Mouse (Mus musculus): Measurements from ENCODE around the gene Car1.
"Not testable (repeated sequence)": the region's sequence is repeated elsewhere in the genome, so short reads cannot be mapped to it uniquely, and the experiment has no call there.

The Car1 gene

DNA sequence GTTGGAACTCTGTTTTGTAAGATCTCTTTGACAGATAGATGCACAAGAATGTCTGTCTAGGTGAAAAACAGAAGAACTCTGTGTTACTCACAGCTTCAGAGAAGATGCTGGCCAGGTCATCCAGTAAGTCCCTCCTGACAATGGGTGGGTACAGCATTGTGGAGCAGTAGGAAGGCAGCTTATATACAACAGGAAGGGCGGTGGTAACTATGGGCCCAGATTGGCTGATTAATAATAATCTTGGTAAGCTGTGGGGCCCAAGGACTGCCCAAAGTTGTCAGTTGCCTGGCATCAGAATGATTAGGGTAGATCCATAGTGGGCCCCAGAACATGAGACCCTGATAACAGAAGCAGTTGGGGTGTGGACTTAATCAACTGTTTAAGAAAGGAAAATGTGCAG is at the start of gene Car1:
TSS of gene Car1 (minus strand) at position 158 of the 400 bp plus-strand sequence.
- no peak for DNase-seq

DNA sequence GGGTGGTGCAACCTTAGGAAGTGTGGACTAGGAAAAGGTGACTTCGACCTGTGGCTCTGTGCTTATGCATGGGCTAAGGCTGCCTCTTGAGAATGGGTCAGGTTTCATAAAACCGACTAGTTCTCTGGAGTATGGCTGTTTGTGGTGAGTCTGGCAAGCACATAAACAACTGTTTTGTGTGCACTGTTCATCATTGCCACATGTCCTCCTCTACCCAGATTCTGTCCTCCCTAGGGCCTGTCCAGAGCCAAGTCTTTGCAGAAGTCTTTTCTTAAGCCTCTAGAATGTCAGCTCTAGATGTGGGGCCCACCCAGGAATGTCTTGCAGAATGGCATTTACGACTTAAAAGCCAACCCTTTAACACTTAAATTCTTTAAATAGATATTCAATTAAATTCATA is 49.7 kb upstream of the Car1 start:
- DNase-seq = no peak

DNA sequence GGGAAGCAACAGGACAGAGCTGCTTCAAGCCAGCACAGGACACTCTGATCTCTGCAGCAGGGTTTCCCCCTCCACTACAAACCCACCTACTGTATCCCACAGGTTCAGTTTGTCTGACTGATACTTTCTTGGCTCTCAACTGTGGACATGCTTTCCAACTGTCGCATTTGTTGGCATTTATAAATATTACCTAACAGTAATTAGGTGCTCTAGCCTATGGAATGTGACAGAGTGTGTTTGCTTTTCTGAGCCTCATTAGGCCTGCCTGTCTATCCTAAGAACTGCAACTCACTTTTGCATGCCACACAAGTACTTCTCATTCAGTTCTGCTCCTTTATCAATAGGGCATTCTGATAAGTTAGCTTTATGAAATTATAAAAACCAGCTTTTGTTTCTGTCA is 46.3 kb upstream of the Car1 start:
- no peak for DNase-seq

DNA sequence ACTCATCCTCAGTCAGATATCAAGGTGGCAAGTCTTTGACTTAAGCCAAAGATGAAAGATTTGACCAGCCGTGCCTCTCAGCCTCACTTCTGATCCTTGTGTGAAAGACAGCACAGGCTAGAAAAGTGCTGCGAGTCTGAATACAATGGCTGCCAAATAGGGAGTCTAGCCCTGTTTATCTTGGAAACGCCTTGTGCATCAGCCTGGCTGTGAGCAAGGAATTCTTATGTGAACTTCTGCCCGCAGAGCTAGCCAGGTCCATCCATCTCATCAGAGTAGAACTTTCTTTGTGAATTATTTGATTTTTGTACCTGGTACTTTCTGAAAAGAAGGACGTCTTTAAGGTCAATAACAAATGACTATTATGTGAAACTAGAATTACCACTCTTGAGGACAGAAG is 45.8 kb upstream of the Car1 start:
- no peak for DNase-seq

DNA sequence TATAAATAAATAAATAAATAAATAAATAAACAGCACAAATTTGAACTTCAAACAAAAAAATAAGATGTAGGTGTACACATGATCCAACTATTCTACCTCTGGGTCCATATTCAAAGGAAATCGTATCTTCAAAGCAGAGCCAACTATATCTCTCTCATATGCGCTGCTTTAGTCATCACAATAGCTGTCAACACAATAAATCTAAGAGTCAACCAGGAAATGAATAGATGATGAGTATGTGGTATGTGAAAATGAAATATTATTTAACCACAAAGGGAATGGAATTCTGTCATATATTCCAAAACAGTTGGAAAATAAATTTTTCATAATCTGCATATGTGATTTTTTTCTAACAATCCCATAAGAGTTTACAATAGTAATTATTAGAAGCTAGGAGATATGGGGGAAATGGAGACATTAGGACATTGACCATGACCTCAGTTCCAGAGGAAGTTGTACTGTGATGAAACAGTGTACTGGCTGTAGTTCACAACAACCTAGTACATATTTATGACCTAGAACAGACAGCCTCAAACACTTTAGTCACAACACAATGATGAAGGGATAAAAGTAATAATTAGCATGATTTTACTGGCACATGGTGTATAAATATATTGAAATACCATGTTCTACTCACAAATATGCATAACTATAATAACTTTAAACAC is 40.6 kb upstream of the Car1 start:
- DNase-seq = no peak

DNA sequence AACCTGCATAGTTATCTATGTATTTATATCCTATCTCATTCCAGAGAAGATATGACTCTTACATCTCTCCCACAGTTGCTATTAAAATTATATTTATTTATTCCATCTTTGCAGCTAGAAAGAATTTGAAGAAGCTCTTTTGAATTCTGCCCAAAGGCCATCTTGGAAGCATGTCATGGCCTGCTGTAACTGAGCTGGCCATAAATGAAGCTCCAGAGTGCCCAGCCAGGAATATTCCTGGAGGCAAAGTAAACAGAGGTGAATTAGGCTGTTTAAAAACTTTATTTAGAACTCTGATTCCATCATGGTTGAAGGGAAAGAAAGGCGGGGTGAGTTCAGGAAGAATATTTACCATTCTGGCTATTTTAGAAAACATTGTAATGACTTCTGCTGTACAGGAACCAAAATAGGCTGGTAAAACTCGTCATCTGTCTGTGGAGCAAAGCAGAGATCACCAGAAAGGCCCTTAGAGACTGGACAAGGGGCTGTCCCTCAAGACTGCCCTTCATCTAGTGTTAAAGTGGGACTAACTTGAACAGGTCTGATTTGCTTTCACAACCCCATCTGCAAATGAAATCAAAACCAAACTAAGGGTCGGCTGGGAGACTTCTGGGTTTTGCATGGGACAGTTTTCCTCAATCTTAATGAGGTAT is 31.4 kb upstream of the Car1 start:
- no peak for DNase-seq

DNA sequence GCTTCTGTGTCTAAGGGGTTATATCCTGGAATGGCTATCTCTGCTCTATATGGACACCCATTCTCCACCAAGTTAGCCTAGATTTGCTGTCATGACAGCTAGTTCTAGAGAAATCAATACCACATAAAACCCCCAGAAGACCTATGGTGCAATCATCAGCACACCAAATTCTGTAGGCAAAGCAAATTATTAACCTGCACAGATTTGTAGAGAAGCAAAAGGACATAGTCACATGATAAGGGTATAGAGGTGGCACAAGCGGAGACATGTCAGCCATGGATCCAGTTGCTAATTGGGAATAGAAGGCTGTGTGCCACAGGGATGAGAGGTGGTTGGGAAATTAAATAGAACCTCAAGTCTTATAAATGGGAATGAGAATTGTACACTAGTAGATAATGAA is 30.8 kb upstream of the Car1 start:
- no peak for DNase-seq

DNA sequence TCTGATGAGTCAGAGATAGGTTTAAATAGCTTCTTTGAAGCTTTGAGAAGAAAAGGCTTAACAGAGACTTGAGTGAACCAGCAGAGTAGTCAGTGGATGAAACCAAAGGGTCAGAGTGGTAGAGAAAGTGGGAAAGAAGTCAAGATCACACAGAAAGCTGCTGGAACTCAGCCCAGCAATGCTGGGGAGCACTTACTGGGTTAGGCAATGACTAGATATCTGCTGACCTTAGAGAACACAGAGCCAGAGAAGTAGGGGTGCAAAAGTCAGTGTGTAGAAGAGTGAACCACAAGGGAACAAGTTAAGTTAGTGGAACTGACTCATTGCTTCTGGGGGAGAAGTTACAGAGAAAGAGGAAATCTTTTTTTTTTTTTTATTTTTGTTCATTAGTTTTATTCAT is 24.6 kb upstream of the Car1 start:
- DNase-seq = no peak

DNA sequence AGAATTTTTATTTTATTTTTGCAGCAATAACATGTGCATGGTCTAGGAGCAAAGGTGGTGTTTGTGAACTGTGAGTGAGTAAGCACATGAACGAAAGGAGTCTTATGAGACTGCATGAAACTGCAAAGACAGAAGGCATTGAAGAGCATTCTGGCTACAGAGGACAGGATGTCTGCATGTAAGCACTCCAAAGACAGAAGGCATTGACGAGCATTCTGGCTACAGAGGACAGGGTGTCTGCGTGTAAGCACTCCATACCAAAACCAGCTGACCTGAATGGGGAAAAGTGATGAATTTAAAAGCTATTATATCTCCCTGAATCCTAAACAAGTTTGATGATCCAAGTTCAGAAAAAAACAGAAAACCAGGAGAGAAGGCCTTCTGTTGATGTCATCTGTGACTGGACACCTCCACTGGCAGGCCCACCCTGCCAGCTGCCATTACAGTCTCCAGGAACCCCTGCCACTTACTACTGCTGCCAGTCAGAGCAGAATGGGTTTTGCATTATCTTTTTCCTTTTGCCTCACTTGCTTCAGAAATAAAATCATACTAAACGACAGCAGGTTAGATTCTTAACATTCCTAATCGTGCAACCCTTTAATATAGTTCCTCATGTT is 23.2 kb upstream of the Car1 start:
- DNase-seq = no peak

DNA sequence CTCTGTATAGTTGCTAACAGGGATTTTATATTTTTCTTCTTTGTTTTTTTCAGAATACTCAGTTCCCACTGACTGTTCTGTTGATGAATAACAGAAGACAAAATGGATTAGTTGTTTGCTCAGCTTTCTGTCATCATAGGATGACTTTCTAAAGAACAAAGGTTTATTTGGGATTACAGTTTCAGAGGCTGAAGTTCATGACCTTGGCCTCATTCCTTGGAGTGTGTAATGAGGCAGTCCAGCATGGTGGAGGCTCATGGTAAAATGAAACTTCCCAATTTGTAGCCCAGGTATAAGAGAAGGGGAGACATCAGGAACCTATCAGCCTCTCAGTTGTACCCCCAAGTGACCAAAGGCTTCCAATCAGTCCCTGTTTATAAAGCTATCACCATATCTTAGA is 20.7 kb upstream of the Car1 start:
- DNase-seq = no peak

DNA sequence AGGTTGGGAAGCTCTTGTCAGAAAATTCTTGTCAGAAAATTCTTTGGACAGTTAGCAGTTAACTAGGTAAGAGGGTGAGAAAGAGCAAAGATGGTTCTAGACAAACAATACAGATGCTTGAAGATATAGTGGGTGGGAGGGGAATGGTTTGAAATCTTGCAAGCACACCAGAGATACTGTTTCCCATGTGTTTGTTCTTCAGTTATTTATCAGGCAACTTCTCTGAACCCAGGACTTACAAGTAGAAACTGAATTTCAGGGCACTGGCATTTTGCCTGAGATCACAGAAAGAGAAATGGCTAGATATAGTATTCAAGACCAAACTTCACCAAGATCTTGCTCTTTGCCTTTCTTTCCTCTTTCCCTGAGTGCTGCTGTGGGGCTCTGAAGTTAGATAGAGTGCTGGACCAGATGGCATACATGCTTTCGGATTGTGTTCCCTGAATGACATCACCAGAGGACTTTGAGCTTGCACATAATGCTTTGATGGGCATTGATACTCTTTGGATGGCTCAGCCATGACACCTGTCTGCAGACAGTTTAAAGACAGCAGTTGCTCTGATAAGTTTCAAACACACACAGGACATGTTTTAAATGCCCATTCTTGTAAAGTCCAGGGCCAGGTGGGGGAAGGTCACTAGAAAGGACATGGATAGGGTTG is 11.8 kb upstream of the Car1 start:
- no peak for DNase-seq

DNA sequence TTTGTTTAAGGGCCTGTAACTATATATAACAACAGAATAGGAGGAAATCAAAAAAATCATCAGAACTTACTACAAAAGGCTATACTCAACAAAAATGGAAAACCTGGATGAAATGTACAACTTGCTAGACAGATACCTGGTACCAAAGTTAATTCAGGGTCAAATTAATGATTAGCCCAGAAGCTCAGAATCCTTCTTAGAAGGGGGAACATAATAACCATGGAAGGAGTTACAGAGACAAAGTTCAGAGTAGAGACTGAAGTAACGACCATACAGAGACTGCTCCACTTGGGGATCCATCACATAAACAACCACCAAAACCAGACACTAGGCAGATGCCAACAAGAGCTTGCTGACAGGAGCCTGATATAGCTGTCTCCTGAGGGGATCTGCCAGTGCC is 7.2 kb upstream of the Car1 start:
- not testable (repeated sequence) for DNase-seq

DNA sequence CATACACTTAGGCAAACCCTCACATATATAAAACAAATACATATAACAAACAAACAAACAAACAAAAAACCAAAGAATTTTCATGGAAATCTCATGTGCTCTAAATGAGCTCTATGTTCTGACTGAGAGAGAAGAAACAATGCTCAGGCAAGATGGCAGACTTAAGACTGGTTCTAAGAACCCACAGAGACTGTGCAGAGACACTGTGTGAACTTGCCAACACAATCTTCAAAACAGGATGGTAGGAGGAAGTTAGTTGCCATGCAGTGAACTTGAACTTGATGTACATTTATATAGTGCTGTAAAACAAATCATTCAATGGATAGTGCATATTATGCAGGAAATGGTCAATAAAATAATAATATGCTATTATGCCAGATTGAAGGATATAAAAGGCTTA is 1.5 kb downstream of the Car1 start:
- no peak for DNase-seq

DNA sequence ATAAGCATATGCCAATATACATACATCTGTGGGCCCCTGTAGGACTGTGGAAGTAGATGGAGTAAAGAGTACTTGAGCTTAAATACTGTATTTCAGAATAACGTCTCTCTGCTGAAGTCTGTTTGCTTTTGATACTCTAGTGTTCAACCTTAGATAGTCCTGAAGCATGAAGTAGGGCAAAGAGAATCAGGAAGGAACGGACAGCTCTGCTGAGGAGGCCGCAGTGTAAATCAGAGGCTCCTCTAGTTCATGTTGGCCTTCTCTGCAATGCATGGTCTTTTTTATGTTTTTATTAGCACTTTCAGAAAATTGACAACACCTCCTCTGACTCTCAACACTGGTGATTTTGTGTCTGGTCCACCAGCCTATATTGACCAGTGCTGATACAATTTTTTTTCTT is 2.2 kb downstream of the Car1 start:
- DNase-seq = no peak

DNA sequence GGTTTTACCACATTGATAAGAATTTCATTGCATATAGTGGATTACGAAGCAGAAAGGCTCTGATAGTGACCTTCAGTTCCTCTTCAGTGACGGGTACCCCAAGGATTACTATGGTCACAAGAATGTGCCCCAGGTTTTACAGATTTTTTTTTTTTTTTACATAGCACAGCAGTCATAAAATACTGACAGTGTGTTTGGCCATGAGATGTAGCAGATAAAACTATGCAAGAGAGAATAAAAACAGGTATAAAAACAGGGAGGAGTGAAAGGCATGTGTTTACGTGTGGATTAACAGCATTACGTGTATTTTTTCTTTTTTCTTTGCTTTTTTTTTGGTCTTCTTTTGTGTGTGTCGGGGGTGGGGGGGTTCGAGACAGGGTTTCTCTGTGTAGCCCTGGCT is 3.3 kb downstream of the Car1 start:
- no peak for DNase-seq

DNA sequence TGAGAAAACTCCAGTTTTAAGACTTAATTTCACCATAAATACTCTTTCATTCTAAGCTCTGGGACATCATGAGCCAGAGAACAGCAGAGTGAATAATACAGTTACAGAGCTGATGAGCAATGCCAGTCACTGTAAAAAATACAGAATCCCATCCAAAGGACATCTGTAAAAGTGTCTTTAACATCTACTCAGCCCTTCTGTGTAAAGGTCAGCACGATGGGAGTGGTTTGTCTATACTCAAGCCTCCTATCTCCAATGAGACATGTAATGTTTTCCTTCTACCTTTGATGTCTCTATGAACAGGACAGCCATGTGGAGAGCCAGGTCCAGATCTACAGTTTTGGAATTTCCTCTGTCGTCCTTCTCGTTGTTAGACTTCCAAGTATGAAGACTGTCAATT is 11.1 kb downstream of the Car1 start:
- DNase-seq = no peak

DNA sequence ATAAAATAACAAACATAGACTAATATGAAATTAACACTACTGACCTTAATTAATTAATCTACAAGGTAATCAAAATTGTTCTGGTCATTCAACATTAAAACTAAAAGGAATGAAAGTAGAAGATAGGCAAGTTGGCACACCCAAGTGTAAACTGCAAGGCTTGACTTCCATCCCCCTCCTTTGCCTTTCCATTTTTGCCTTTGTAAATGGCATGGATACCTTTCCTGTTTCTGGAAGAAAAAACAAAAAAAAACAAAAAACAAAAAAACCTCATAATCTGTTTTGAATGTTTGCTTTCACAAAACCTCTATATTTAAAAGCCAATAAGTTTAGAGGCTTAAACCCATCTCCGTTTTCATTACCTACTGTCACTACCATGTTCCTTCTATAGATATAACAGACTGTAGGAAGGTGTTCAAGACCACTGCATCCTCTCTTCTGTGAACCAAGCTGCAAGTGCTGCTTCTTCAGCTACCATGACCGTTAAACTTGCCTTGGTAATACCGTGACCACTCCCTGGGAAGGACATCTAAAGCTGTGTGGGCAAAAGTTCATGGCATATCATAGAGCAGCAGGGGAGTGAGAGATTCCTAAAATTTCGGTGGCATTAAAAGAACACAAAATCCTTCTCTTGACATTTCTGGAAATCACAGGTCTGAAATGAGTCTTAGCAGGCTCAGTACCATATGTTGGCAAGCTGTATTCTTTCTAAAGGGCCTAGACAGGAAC is 12.7 kb downstream of the Car1 start:
- DNase-seq = no peak

DNA sequence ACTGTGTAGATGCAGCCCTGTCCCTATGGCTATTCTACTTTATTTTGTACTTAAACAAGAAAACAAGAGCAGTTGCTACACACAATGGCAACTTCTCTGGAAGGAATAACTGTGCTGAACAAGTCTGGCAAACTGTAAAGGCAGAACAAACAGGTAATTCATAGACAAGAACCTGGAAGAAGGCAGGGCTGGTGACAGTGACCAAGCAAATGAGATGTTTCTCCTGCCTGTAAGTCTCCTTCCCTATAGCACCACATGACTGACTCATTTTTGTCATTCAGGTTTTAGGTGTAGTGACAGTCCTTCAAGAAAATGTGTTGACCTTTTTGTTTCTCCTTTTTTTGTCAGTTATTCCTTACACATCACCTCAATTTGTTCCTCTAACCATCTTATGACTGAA is 16.1 kb downstream of the Car1 start:
- DNase-seq = no peak

DNA sequence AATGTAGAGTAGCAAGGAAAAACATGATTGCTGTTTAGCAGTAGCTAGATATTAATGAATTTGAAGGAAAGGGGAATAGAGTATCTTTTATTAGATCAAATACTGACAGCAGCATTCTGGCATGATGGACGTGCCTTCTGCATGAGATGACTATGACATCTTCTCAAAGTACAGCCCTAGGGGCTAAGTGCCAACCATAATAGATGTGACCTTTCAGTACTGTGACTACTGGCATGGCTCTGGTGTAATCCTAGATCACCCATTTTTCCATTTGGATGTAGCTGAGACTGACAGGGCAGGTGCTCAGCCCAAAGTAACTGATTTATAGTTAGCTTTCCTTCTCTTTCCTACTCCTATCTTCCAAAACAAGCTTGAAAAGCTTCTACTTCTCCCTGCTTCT is 20.6 kb downstream of the Car1 start:
- no peak for DNase-seq

DNA sequence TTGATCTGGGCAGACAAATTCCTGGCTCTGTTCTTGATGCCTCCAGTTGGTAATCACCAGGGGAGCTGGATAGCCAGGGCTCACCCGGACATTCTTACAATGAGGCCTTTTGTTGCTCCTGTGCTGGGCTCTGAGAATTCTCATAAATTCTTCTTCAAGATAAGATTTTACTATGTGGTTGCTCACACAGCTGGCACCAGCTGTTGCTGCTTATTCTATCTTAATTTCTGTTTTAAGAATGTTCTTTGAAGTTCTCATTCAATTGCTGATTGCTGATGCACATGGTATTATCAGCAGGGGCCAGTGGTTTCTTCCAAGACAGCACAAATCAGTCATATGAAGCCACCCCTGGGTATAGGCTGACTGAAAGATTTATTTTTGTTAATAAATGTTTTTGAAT is 21.0 kb downstream of the Car1 start:
- DNase-seq = no peak

DNA sequence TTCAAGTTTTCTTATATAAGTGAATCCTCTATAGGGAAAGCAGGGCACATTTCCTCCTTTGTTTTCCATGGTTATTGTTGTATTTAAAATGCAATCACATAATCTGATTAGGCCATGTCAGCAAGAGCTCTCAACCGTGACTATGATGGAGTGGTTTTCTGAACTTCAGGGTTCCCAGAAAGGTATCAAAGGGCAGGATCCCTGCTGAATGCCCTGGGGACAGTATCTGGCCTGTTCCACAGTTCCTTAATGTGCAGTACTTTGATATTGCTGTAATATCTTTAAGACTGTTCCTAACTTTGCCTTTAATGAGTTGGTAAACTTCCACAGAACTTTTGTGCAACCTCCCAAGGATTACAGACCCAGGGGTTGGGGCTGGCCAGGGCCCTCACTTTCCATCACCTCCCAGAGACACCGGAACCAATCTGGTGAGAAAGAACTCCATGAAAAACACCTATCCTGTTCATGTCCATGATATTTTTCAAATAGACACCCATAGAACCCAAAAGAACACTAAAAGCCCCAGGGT is 21.6 kb downstream of the Car1 start:
- DNase-seq = no peak

DNA sequence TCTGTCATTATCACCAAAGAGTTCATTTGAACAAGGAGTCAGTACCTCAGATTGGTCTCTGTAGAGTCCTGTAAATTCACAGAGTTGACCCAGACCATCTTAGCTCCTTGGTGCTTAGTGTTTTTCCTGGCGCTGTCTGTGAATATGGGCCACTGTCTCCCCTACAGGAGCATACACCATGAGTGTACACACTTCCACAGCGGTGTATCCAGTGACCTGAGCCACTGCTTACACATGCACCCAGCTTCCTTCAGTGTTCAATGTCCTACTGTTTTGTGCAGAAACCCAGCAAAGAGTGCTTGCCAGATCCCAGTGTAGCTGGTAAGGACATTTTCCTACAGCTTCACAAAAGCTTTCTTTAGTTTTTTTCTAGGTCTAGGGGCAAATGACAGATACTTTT is 22.8 kb downstream of the Car1 start:
- DNase-seq = no peak

DNA sequence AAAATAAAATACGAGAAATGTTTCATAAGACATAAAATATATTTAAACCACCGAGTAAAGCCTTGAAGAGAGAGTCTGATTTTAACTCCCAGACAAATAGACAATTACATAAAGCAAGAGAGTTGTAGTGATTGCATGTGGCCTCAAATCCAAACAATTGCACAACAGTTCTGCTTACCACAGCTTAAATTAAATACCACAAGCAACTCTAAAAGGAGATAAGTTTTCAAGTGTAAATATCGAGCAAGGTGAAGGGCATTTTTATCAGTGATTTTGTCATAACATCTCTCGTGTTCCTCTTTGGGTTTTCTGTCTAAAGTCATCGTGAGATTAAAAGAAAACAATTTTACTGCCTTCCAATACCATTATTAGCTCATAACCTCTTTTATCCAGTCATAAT is 25.0 kb downstream of the Car1 start:
- not testable (repeated sequence) for DNase-seq
